Mouse (Mus musculus): ENCODE results near the gene Hapln4.

The Hapln4 gene

GRCm38 (mm10) chr8:70100241-70100640 lies 17.0 kb downstream of the Hapln4 start:
- no peak for DNase-seq

- DNase-seq = peak; percentile 34
Observed at GRCm38 (mm10) chr8:70104506-70104905, 21.2 kb downstream of the Hapln4 start.

- no peak for DNase-seq
Observed at GRCm38 (mm10) chr8:70104922-70105321, 21.7 kb downstream of the Hapln4 start.

- no peak for DNase-seq
Observed at GRCm38 (mm10) chr8:70110451-70110850, 27.2 kb downstream of the Hapln4 start.

GRCm38 (mm10) chr8:70111192-70111795 lies 28.0 kb downstream of the Hapln4 start:
- DNase-seq = no peak

- no peak for DNase-seq
Observed at GRCm38 (mm10) chr8:70112401-70113016, 29.3 kb downstream of the Hapln4 start.

GRCm38 (mm10) chr8:70114488-70114887 lies 31.2 kb downstream of the Hapln4 start:
- no peak for DNase-seq

GRCm38 (mm10) chr8:70114892-70115291 lies 31.6 kb downstream of the Hapln4 start:
- DNase-seq = no peak

GRCm38 (mm10) chr8:70117611-70118010 lies 34.4 kb downstream of the Hapln4 start:
- no peak for DNase-seq

GRCm38 (mm10) chr8:70118726-70119700 lies 35.8 kb downstream of the Hapln4 start:
- no peak for DNase-seq

GRCm38 (mm10) chr8:70120667-70121066 lies 37.4 kb downstream of the Hapln4 start, which contains the start of gene Ncan:
TSS of gene Ncan (minus strand) at chr8:70120873.
- DNase-seq = peak; percentile 52

- DNase-seq = peak; percentile 17
Observed at GRCm38 (mm10) chr8:70122863-70123262, 39.6 kb downstream of the Hapln4 start.

- DNase-seq = no peak
Observed at GRCm38 (mm10) chr8:70124992-70125391, 41.7 kb downstream of the Hapln4 start.

- peak; percentile 21 for DNase-seq
Observed at GRCm38 (mm10) chr8:70128435-70128834, 45.2 kb downstream of the Hapln4 start.

- DNase-seq = peak; percentile 50
Observed at GRCm38 (mm10) chr8:70129309-70129952, 46.2 kb downstream of the Hapln4 start.

GRCm38 (mm10) chr8:70130066-70130465 lies 46.8 kb downstream of the Hapln4 start:
- no peak for DNase-seq

GRCm38 (mm10) chr8:70131166-70131883 lies 48.1 kb downstream of the Hapln4 start, which contains the start of gene Nr2c2ap:
TSS of gene Nr2c2ap (plus strand) at chr8:70131333.
- DNase-seq = peak; percentile 94

- no peak for DNase-seq
Observed at GRCm38 (mm10) chr8:70134086-70134485, 50.8 kb downstream of the Hapln4 start.

GRCm38 (mm10) chr8:70134931-70135330 lies 51.7 kb downstream of the Hapln4 start:
- no peak for DNase-seq

GRCm38 (mm10) chr8:70136591-70136990 lies 53.3 kb downstream of the Hapln4 start:
- no peak for DNase-seq

GRCm38 (mm10) chr8:70137890-70138289 lies 54.6 kb downstream of the Hapln4 start:
- DNase-seq = no peak

Measured in lung, postnatal 36 days (tissue).